13 mouse cellular contexts compared by ENCODE assay signal in genomic region chr5:36698067-36698670, GRCm38 (mm10). TPM values are rescaled to one million over a fixed set of nuclear protein-coding genes. Genes with fewer than 3 reads are reported as not detected.
DNase-seq lines count a peak whose midpoint lies in the region; ATAC-seq and TF ChIP-seq lines count a peak whose summit lies in the region.
"Had no signal": no experiment of that assay in that cellular context is flagged by ENCODE, and none has a peak within 500 bp of the region (broad histone marks: within the 10 kb centered on the region; RNA-seq: fewer than 3 reads in every experiment).

No protein-coding gene starts in this region.

- DNase-seq in kidney, adult 2 months = peak; percentile 79
- DNase-seq in 416B (ENCODE audit: low read depth) (peak; percentile 64), NIH3T3 (ENCODE audit: low read depth) (peak; percentile 71)
- peak; percentile 51 to 59 for DNase-seq in kidney, postnatal 36 days
- no peak for DNase-seq in right cerebral cortex, postnatal 4 days
- DNase-seq: adrenal gland, adult 8-10 months; cerebellum, adult 9-10 months; thymus, postnatal 25 days had no signal

- no peaks in the 10 kb centered on the region for H3K36me3 ChIP-seq in kidney, adult 2 months (ENCODE audit: control insufficient read depth, insufficient read depth, low read length)
- H3K36me3 ChIP-seq in kidney, embryonic 14.5 days (ENCODE audit: control insufficient read depth, insufficient read depth, low read length) = no peaks in the 10 kb centered on the region
- no peaks in the 10 kb centered on the region for H3K36me3 ChIP-seq in midbrain, embryonic 15.5 days (replicated peaks)
- H3K36me3 ChIP-seq: limb, embryonic 15.5 days; midbrain, embryonic 12.5 days had no signal

- H3K9me3 ChIP-seq in kidney, embryonic 14.5 days (ENCODE audit: control insufficient read depth, low read length) = no peaks in the 10 kb centered on the region
- H3K9me3 ChIP-seq in midbrain, embryonic 15.5 days = no peaks in the 10 kb centered on the region
- H3K9me3 ChIP-seq: limb, embryonic 15.5 days; midbrain, embryonic 12.5 days had no signal

- no peak overlapping the region for H3K4me2 ChIP-seq in kidney, embryonic 14.5 days (replicated peaks; ENCODE audit: low read depth, low read length)
- no peak overlapping the region for H3K4me2 ChIP-seq in midbrain, embryonic 15.5 days
- H3K4me2 ChIP-seq: limb, embryonic 15.5 days; midbrain, embryonic 12.5 days had no signal

- H3K4me3 ChIP-seq in kidney, adult 2 months (ENCODE audit: insufficient read depth, low read depth, low read length) = no peak overlapping the region
- H3K4me3 ChIP-seq in kidney, embryonic 14.5 days (ENCODE audit: low read length) = no peak overlapping the region
- no peak overlapping the region for H3K4me3 ChIP-seq in midbrain, embryonic 15.5 days
- H3K4me3 ChIP-seq: limb, embryonic 15.5 days; midbrain, embryonic 12.5 days had no signal

- no peak overlapping the region for H3K9ac ChIP-seq in kidney, embryonic 14.5 days (ENCODE audit: low read depth, low read length)
- H3K9ac ChIP-seq in midbrain, embryonic 15.5 days = no peak overlapping the region
- H3K9ac ChIP-seq: limb, embryonic 15.5 days; midbrain, embryonic 12.5 days had no signal

- TF ChIP-seq CTCF in kidney, adult 2 months (conservative IDR thresholded peaks at IDR 0.05; ENCODE audit: insufficient read depth, insufficient read length, low read depth, low read length) = no peak

- no peak for TF ChIP-seq POLR2A in kidney, adult 2 months (IDR thresholded peaks at IDR 0.05; ENCODE audit: low read depth, low read length)

- no peak overlapping the region for H3K27ac ChIP-seq in kidney, adult 2 months (ENCODE audit: insufficient read depth, low read depth, low read length)
- no peak overlapping the region for H3K27ac ChIP-seq in kidney, embryonic 14.5 days (ENCODE audit: low read depth, low read length)
- no peak overlapping the region for H3K27ac ChIP-seq in midbrain, embryonic 15.5 days
- H3K27ac ChIP-seq: limb, embryonic 15.5 days; midbrain, embryonic 12.5 days had no signal

- WGBS in kidney, adult 2 months = 45% methylated on average over 7 of the region's 7 CpGs
- 74% methylated on average over 7 of the region's 7 CpGs for WGBS in kidney, embryonic 14.5 days
- WGBS in midbrain, embryonic 15.5 days = 80% methylated on average over 7 of the region's 7 CpGs

- H3K27me3 ChIP-seq in kidney, adult 2 months (replicated peaks; ENCODE audit: control insufficient read depth, insufficient read depth, low read length) = no peaks in the 10 kb centered on the region
- no peaks in the 10 kb centered on the region for H3K27me3 ChIP-seq in kidney, embryonic 14.5 days (ENCODE audit: control insufficient read depth, insufficient read depth, low read length)
- no peaks in the 10 kb centered on the region; the same call in 1 of the 2 replicates for H3K27me3 ChIP-seq in midbrain, embryonic 15.5 days (replicated peaks)
- H3K27me3 ChIP-seq: limb, embryonic 15.5 days had no signal

- peaks cover 25% of the 10 kb centered on the region; the same call in 1 of the 2 replicates for H3K4me1 ChIP-seq in kidney, adult 2 months (ENCODE audit: control insufficient read depth, insufficient read depth, low read length)
- peaks cover 13% of the 10 kb centered on the region for H3K4me1 ChIP-seq in kidney, embryonic 14.5 days (ENCODE audit: control insufficient read depth, insufficient read depth, low read length)
- peaks cover 18% of the 10 kb centered on the region for H3K4me1 ChIP-seq in midbrain, embryonic 15.5 days

- no peak for ATAC-seq in kidney, embryonic 14.5 days (ENCODE audit: low FRiP score, low TSS enrichment)
- ATAC-seq in midbrain, embryonic 15.5 days (replicated peaks) = no peak
- ATAC-seq: lung, postnatal 0 days had no signal

RNA-seq across cellular contexts. Expression of gene D5Ertd579e, which starts 2.3 kb away (rescaled TPM):
- polyA plus RNA-seq in kidney, adult 2 months (2012; rRNA removed) = 22.1 and 23.1 TPM in 2 replicates
- 17.7 and 30.7 TPM in 2 replicates for polyA plus RNA-seq in kidney, embryonic 14.5 days (2014; fragmentation: Nextera tagmentation; extraction: Ambion mirVana)
- polyA plus RNA-seq in midbrain, embryonic 15.5 days (2015; fragmentation: Nextera tagmentation; extraction: Ambion mirVana) = 40.3 and 44.0 TPM in 2 replicates

RNA-seq across cellular contexts. Expression of gene Bloc1s4, which starts 50.3 kb away (rescaled TPM):
- polyA plus RNA-seq in kidney, adult 2 months (2012; rRNA removed) = 15.8 and 21.1 TPM in 2 replicates
- polyA plus RNA-seq in kidney, embryonic 14.5 days (2014; fragmentation: Nextera tagmentation; extraction: Ambion mirVana) = 26.1 and 26.7 TPM in 2 replicates
- 27.9 and 31.3 TPM in 2 replicates for polyA plus RNA-seq in midbrain, embryonic 15.5 days (2015; fragmentation: Nextera tagmentation; extraction: Ambion mirVana)
